Mouse (Mus musculus) heart, postnatal 0 days (tissue): ENCODE data around the gene Wwox. TPM values are rescaled to one million over a fixed set of nuclear protein-coding genes. Genes with fewer than 3 reads are reported as not detected.

Experiments used
- ATAC-seq: fragments of 200-750 bp; cut with Nextera tagmentation; 2 replicates; pipeline ENCODE4 v1.8.0; 2017; ENCODE audit warnings: low read depth, moderate number of reproducible peaks, moderate library complexity; ENCODE audit not compliant: insufficient read depth
- DNase-seq: peaks from one replicate; pipeline ENCODE4 v3.0.0-alpha.2; 2016; ENCODE audit warnings: low spot score
- H3K27ac ChIP-seq: fragments of 300-500 bp; sonication (generic); 2 replicates; pipeline ENCODE4 v1.5.1; 2014; ENCODE audit warnings: low read depth, mild to moderate bottlenecking
- H3K27me3 ChIP-seq: fragments of 300-500 bp; sonication (generic); 2 replicates; pipeline ENCODE4 v1.6.1; 2014; ENCODE audit warnings: low read length, mixed read lengths; ENCODE audit not compliant: control insufficient read depth, insufficient read depth
- H3K36me3 ChIP-seq: fragments of 300-500 bp; sonication (generic); replicated peaks from 2 replicates; pipeline ENCODE4 v1.6.1; 2014; ENCODE audit warnings: low read length, mixed read lengths; ENCODE audit not compliant: control insufficient read depth, insufficient read depth
- H3K4me1 ChIP-seq: fragments of 300-500 bp; sonication (generic); 2 replicates; pipeline ENCODE4 v1.6.1; 2014; ENCODE audit warnings: antibody characterized with exemption; ENCODE audit not compliant: control insufficient read depth, insufficient read depth
- H3K4me2 ChIP-seq: fragments of 300-500 bp; sonication (generic); 2 replicates; pipeline ENCODE4 v1.6.1; 2014; ENCODE audit warnings: low read depth, mild to moderate bottlenecking, low read length, moderate library complexity
- H3K4me3 ChIP-seq: fragments of 300-500 bp; sonication (generic); 2 replicates; pipeline ENCODE4 v1.5.1; 2014; ENCODE audit warnings: low read depth, low read length
- H3K9ac ChIP-seq: fragments of 300-500 bp; sonication (generic); replicated peaks from 2 replicates; pipeline ENCODE4 v1.6.1; 2014; ENCODE audit warnings: low read depth, low read length, mixed read lengths
- H3K9me3 ChIP-seq: fragments of 300-500 bp; sonication (generic); replicated peaks from 2 replicates; pipeline ENCODE4 v1.6.1; 2016; ENCODE audit warnings: low read length; ENCODE audit not compliant: control insufficient read depth
- CTCF ChIP-seq: IDR thresholded peaks from 2 replicates; pipeline ENCODE4 v1.5.1; 2016; ENCODE audit warnings: antibody characterized with exemption, control low read depth, low read depth
- EP300 ChIP-seq: IDR thresholded peaks from 2 replicates; pipeline ENCODE4 v1.6.1; 2016; ENCODE audit warnings: antibody characterized with exemption, low read depth
- WGBS: fragments of 180-500 bp; shearing (Covaris S2); extraction: QIAGEN DNeasy Blood & Tissue Kit; methylation state at CpG from one replicate; pipeline ENCODE4 v1.1.7; 2014; 5-methylcytosine and 5-hydroxymethylcytosine counted together
- polyA plus RNA-seq: library from polyadenylated mRNA; unstranded; fragments of >200 nt; fragmentation: Nextera tagmentation; extraction: Ambion mirVana; gene quantifications from 2 replicates; pipeline ENCODE4 v1.2.1, GENCODE M21; 2015
- total RNA-seq: library from RNA; depleted of rRNA; stranded (reverse); fragments of >200 nt; gene quantifications from 2 replicates; pipeline ENCODE4 v1.2.3, GENCODE M21; 2014; ENCODE audit warnings: low replicate concordance

The Wwox gene
- total and polyA plus RNA-seq, 2 experiments from 2014 or later = 7.5 to 9.6 TPM

DNA sequence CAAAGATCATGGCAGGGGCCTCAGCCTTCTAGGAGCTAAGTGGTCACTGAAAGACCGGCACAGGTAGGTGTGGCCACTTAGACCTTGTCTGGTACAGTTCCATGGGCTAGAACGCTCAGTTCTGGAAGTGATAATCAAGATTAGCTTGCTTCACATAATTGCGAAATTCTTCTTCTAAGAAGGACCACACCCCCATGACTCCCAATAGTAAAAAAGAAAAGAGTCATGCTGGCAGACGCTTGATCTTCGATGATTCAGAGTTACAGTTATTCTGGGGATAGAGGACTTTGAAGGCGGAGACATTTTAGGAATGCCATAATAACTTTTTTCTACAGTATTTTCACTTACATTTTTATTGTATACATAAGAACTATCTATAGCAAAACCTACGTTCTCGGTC, 716.7 kb downstream of the Wwox start:
- no peak overlapping the region for H3K4me2 ChIP-seq
- H3K9ac ChIP-seq = no peak overlapping the region
- peaks cover 9% of the 10 kb centered on the region; the same call in 1 of the 2 replicates for H3K4me1 ChIP-seq
- H3K9me3 ChIP-seq = no peaks in the 10 kb centered on the region
- WGBS = 77% methylated on average over 8 of the region's 8 CpGs
- no peaks in the 10 kb centered on the region for H3K36me3 ChIP-seq
- no peaks in the 10 kb centered on the region for H3K27me3 ChIP-seq
- H3K4me3 ChIP-seq = no peak overlapping the region
- no peak overlapping the region for H3K27ac ChIP-seq
- DNase-seq (no peak), ATAC-seq (no peak)
- TF ChIP-seq CTCF (no peak), EP300 (no peak)

GRCm38 (mm10) chr8:115157977-115158720, 718.7 kb downstream of the Wwox start:
- Histone ChIP-seq H3K27me3 (no peaks in the 10 kb centered on the region), H3K27ac (no peak overlapping the region), H3K4me2 (no peak overlapping the region), H3K36me3 (no peaks in the 10 kb centered on the region), H3K9ac (no peak overlapping the region), H3K4me3 (no peak overlapping the region), H3K9me3 (no peaks in the 10 kb centered on the region), H3K4me1 (peaks cover 9% of the 10 kb centered on the region; the same call in 1 of the 2 replicates)
- WGBS = 76% methylated on average over 12 of the region's 12 CpGs
- DNase-seq (no peak), ATAC-seq (no peak)
- TF ChIP-seq EP300 (no peak), CTCF (no peak)

DNA sequence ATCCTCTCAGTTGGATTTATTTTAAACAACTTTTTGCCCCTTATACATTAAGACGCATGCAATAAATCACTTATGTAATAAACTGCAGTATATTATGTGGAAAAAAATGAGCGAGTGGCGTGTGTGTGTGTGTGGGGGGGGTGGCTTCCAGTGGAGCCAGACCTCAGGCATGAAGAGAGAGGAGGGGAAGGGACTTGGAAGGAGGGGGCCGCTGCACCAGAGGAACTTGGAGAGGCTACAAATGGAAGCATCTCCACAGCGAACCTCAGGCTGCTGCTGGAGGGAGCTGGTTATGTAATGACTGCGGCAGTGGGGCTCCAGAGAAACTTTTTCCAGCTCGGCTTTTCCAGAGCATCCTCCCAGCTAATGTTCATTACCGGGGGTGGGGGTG, 719.3 kb downstream of the Wwox start:
- DNase-seq (no peak), ATAC-seq (no peak)
- Histone ChIP-seq H3K9me3 (no peaks in the 10 kb centered on the region), H3K4me2 (peak overlapping the region; percentile 81), H3K36me3 (no peaks in the 10 kb centered on the region), H3K9ac (no peak overlapping the region), H3K4me3 (peak overlapping the region; percentile 56), H3K4me1 (peaks cover 5% of the 10 kb centered on the region; the same call in 1 of the 2 replicates), H3K27ac (no peak overlapping the region), H3K27me3 (no peaks in the 10 kb centered on the region)
- no peak for TF ChIP-seq EP300
- TF ChIP-seq CTCF = no peak
- WGBS = 25% methylated on average over 8 of the region's 8 CpGs

- Histone ChIP-seq H3K4me2 (peak overlapping the region; percentile 81), H3K9ac (0 out of 2 replicates have a peak overlapping the region, but pooled peaks have one; percentile 49), H3K36me3 (no peaks in the 10 kb centered on the region), H3K4me1 (0 out of 2 replicates have a peak, but pooled peaks cover under 1% of the 10 kb centered on the region), H3K9me3 (no peaks in the 10 kb centered on the region), H3K4me3 (peak overlapping the region; percentile 56), H3K27me3 (no peaks in the 10 kb centered on the region), H3K27ac (no peak overlapping the region)
- peak; percentile 29 for DNase-seq
- no peak for ATAC-seq
- no peak for TF ChIP-seq EP300
- no peak for TF ChIP-seq CTCF
- WGBS = 7% methylated on average over 18 of the region's 18 CpGs
Observed at GRCm38 (mm10) chr8:115159208-115159607, 719.8 kb downstream of the Wwox start.

DNA sequence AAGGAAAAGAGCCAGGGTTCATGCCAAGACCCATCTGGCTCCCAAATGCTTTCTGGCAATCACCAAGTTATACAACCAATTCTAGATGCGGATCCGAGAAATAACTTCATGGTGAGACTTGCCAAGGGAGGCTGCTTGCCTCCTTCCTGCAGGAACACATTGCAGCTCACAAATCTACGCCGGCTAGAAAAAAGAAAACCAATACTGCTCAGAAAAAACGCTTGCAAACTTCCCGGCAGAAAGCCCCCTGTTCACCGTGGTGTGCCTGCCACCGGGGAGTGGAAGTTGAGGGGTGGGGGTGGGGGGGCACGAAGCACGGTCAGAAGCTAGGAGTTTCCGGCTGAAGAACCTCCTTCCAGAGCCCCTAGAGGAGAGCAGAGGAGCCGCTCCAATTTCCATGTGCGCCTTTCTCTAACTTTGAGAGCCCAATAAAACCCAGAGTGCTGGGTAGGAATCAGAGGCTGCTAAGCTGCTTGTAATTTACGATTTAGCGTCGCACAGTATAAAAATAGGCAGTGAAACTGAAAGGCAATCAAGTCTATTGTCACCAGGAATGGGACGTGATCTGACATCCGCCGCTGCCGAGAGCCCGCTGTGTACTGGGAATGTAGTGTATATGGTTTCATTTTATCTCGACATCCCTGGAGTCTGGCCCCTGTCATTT, 720.4 kb downstream of the Wwox start:
- ATAC-seq = peak; percentile 73

More for the DNA sequence above, 720.4 kb downstream of the Wwox start:
- peak; percentile 73 for DNase-seq
- WGBS = 3% methylated on average over 22 of the region's 22 CpGs
- peak overlapping the region; percentile 63 for H3K27ac ChIP-seq
- H3K36me3 ChIP-seq = no peaks in the 10 kb centered on the region
- no peaks in the 10 kb centered on the region for H3K27me3 ChIP-seq
- peak; percentile 32 for TF ChIP-seq CTCF
- no peak for TF ChIP-seq EP300
- H3K9me3 ChIP-seq = no peaks in the 10 kb centered on the region
- peak overlapping the region; percentile 81 for H3K4me2 ChIP-seq
- no peaks in the 10 kb centered on the region; the same call in 1 of the 2 replicates for H3K4me1 ChIP-seq
- peak overlapping the region; percentile 49 for H3K9ac ChIP-seq
- peak overlapping the region; percentile 56 for H3K4me3 ChIP-seq
